Mouse (Mus musculus) embryonic facial prominence, embryonic 11.5 days (tissue): Measurements from ENCODE around the gene Zswim4. TPM values are rescaled to one million over a fixed set of nuclear protein-coding genes. Genes with fewer than 3 reads are reported as not detected.

ENCODE experiments used
- ATAC-seq: fragments of 200-750 bp; cut with Nextera tagmentation; replicated peaks from 2 replicates; pipeline ENCODE4 v1.8.0; 2017; ENCODE audit warnings: low read depth; ENCODE audit not compliant: insufficient number of reproducible peaks, low FRiP score, low TSS enrichment
- DNase-seq: peaks from one replicate; pipeline ENCODE4 v3.0.0-alpha.2; 2015; ENCODE audit warnings: low spot score
- H3K27ac ChIP-seq: fragments of 300-500 bp; sonication (generic); replicated peaks from 2 replicates; pipeline ENCODE4 v1.5.1; 2014; ENCODE audit warnings: mild to moderate bottlenecking, low read depth, low read length, control low read depth
- H3K27me3 ChIP-seq: fragments of 300-500 bp; sonication (generic); 2 replicates; pipeline ENCODE4 v1.6.1; 2014; ENCODE audit warnings: mild to moderate bottlenecking, low read length, moderate library complexity, mixed read lengths; ENCODE audit not compliant: control insufficient read depth, insufficient read depth
- H3K36me3 ChIP-seq: fragments of 300-500 bp; sonication (generic); replicated peaks from 2 replicates; pipeline ENCODE4 v1.6.1; 2014; ENCODE audit warnings: low read depth, mild to moderate bottlenecking, low read length, moderate library complexity, mixed read lengths; ENCODE audit not compliant: control insufficient read depth, insufficient read depth
- H3K4me1 ChIP-seq: fragments of 300-500 bp; sonication (generic); 2 replicates; pipeline ENCODE4 v1.6.1; 2014; ENCODE audit warnings: low read length, mixed read lengths; ENCODE audit not compliant: control insufficient read depth, insufficient read depth
- H3K4me2 ChIP-seq: fragments of 300-500 bp; sonication (generic); 2 replicates; pipeline ENCODE4 v1.6.1; 2014; ENCODE audit warnings: low read depth, mild to moderate bottlenecking, control low read depth, low read length, moderate library complexity
- H3K4me3 ChIP-seq: fragments of 300-500 bp; sonication (generic); 2 replicates; pipeline ENCODE4 v1.5.1; 2014; ENCODE audit warnings: low read depth, low read length, control low read depth
- H3K9ac ChIP-seq: fragments of 300-500 bp; sonication (generic); replicated peaks from 2 replicates; pipeline ENCODE4 v1.6.1; 2014; ENCODE audit warnings: mild to moderate bottlenecking, control low read depth, low read length
- H3K9me3 ChIP-seq: fragments of 300-500 bp; sonication (generic); replicated peaks from 2 replicates; pipeline ENCODE4 v1.6.1; 2016; ENCODE audit warnings: mild to moderate bottlenecking, low read length, inconsistent platforms, mixed read lengths; ENCODE audit not compliant: control insufficient read depth
- WGBS: fragments of 180-500 bp; shearing (Covaris S2); extraction: QIAGEN DNeasy Blood & Tissue Kit; methylation state at CpG from one replicate; pipeline ENCODE4 v1.1.7; 2014; 5-methylcytosine and 5-hydroxymethylcytosine counted together
- polyA plus RNA-seq: library from polyadenylated mRNA; unstranded; fragments of >200 nt; fragmentation: Nextera tagmentation; extraction: Ambion mirVana; gene quantifications from 2 replicates; pipeline ENCODE4 v1.2.1, GENCODE M21; 2014

Gene Zswim4
- polyA plus RNA-seq, 1 experiment from 2014 or later: 15.3 TPM

DNA sequence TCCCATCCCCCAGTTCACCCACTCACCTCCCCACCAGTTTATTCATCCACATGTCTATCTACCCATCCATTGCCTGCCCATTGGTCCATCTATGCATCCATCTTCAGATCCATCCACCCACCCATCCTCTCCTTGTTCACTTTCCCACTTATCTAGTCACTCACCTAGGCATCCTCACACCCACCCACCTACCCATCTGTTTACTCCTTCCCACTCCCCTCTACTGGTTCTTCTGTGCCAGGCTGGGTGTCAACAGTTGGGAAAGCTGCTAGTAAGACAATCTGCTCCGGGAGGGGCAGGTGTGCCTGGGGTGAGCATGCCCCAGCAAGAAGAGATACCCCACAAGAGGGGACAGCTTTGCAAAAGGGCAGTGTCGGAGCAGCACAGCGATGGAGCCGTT, 24.2 kb upstream of the Zswim4 start:
- Histone ChIP-seq H3K4me1 (peaks cover 3% of the 10 kb centered on the region; the same call in 1 of the 2 replicates), H3K4me2 (no peak overlapping the region), H3K36me3 (peaks cover 2% of the 10 kb centered on the region; the same call in 1 of the 2 replicates), H3K9me3 (no peaks in the 10 kb centered on the region), H3K9ac (no peak overlapping the region), H3K27ac (no peak overlapping the region), H3K27me3 (no peaks in the 10 kb centered on the region), H3K4me3 (no peak overlapping the region)
- WGBS: 90% methylated on average over 4 of the region's 4 CpGs
- DNase-seq (no peak), ATAC-seq (no peak)

GRCm38 (mm10) chr8:84256822-84257610, 20.2 kb upstream of the Zswim4 start, which contains the start of gene Mri1:
TSS of gene Mri1 (minus strand) at chr8:84257326.
- Histone ChIP-seq H3K36me3 (peaks cover 3% of the 10 kb centered on the region), H3K4me2 (peak within 1 kb of the TSS; percentile 88), H3K27me3 (no peaks in the 10 kb centered on the region), H3K9ac (peak within 1 kb of the TSS; percentile 70), H3K4me1 (peaks cover 5% of the 10 kb centered on the region; the same call in 1 of the 2 replicates), H3K4me3 (peak within 1 kb of the TSS; percentile 70), H3K9me3 (no peaks in the 10 kb centered on the region), H3K27ac (peak within 1 kb of the TSS; percentile 75)
- peak; percentile 81 for ATAC-seq
- peak; percentile 95 for DNase-seq
- under 1% methylated on average over 64 of the region's 64 CpGs for WGBS

- Histone ChIP-seq H3K4me2 (peak overlapping the region; percentile 88), H3K4me1 (peaks cover 5% of the 10 kb centered on the region; the same call in 1 of the 2 replicates), H3K4me3 (peak overlapping the region; percentile 70), H3K9me3 (no peaks in the 10 kb centered on the region), H3K27me3 (no peaks in the 10 kb centered on the region), H3K27ac (peak overlapping the region; percentile 75), H3K9ac (peak overlapping the region; percentile 70), H3K36me3 (peaks cover 3% of the 10 kb centered on the region)
- 14% methylated on average over 6 of the region's 6 CpGs for WGBS
- peak; percentile 49 for DNase-seq
- ATAC-seq: 0 out of 2 replicates have a peak, but pooled peaks have one; percentile 5
These were observed 19.6 kb upstream of the Zswim4 start for GRCm38 (mm10) chr8:84256458-84256821.

DNA sequence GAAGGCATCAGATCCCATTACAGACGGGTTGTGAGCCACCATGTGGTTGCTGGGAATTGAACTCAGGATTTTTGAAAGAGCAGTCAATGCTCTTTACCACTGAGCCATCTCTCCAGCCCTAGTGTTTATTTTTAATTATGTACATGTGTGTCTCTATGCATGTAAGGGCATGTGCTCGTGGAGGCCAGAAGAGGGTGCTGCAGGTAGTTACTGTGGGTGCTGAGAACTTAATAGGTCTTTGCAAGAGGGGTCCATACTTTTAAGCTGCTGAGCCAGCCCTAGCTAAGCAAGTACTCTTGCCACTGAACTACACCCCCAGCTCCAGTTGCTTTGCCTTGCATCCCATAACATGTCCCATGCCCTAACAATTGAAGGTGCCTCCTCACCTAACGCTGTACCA, 19.0 kb upstream of the Zswim4 start:
- Histone ChIP-seq H3K36me3 (peaks cover 3% of the 10 kb centered on the region), H3K27me3 (no peaks in the 10 kb centered on the region), H3K27ac (no peak overlapping the region), H3K4me1 (peaks cover 5% of the 10 kb centered on the region; the same call in 1 of the 2 replicates), H3K9me3 (no peaks in the 10 kb centered on the region), H3K9ac (peak overlapping the region; percentile 70; the same call in 1 of the 2 replicates), H3K4me3 (no peak overlapping the region), H3K4me2 (peak overlapping the region; percentile 88)
- 75% methylated on average over 3 of the region's 3 CpGs for WGBS
- DNase-seq (no peak), ATAC-seq (no peak)

- H3K36me3 ChIP-seq: peaks cover 12% of the 10 kb centered on the region
- 4% methylated on average over 52 of the region's 52 CpGs for WGBS
These were observed 12.7 kb upstream of the Zswim4 start, which contains the start of gene D8Ertd738e for GRCm38 (mm10) chr8:84249257-84250170. TSS of gene D8Ertd738e (minus strand) at chr8:84249719.

DNA sequence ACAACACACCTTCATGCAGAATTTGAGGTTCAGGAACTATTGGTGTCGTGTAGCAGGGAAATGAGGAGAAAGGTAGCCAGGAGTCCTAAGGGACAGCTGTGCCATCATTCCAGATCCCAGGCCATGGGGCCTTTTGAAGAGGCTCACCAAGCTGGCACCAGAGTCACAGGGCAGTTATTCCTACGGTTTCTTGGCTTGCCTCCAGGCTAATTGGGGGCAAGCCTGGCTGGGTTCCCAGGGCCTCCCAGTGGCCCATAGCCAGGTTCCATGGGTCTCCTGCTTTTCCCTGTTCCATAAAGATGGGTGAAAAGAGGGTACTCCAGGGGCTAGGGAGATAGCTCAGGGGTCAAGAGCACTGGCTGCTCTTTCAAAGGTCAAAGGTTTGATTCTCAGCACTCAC, 5.0 kb upstream of the Zswim4 start:
- no peak for ATAC-seq
- 69% methylated on average over 2 of the region's 2 CpGs for WGBS
- Histone ChIP-seq H3K27me3 (no peaks in the 10 kb centered on the region), H3K27ac (no peak overlapping the region), H3K4me1 (no peaks in the 10 kb centered on the region), H3K4me2 (no peak overlapping the region), H3K4me3 (no peak overlapping the region), H3K9ac (no peak overlapping the region), H3K9me3 (no peaks in the 10 kb centered on the region), H3K36me3 (peaks cover 9% of the 10 kb centered on the region)
- no peak for DNase-seq

More at GRCm38 (mm10) chr8:84249257-84250170, 12.7 kb upstream of the Zswim4 start, which contains the start of gene D8Ertd738e:
- no peaks in the 10 kb centered on the region for H3K27me3 ChIP-seq
- peak within 1 kb of the TSS; percentile 56; the same call in 1 of the 2 replicates for H3K27ac ChIP-seq
- ATAC-seq: peak; percentile 82; the same call in 1 of the 2 replicates
- H3K4me1 ChIP-seq: no peaks in the 10 kb centered on the region
- DNase-seq: peak; percentile 96
- H3K9ac ChIP-seq: peak within 1 kb of the TSS; percentile 88
- H3K9me3 ChIP-seq: no peaks in the 10 kb centered on the region
- peak within 1 kb of the TSS; percentile 58 for H3K4me2 ChIP-seq
- H3K4me3 ChIP-seq: peak within 1 kb of the TSS; percentile 93

DNA sequence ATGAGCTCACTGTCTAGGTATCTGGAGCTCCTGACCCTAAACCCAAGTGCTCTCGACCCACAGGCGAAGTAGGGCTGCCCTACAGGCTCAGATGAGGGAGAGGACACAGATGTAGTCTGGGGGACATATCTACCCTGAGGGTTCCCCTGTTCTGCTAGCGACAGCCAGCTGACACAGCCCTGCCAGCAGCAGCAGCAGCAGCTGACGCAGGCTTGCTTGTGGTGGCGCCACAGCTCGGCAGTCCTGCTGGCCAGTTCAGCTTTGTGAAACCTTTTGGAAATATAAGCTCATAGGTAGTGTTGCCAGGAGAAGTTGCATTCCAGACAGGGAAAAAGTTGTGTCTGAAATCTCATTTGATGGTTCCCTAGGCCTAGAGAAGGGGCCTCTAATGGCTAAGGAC, 4.3 kb upstream of the Zswim4 start:
- no peaks in the 10 kb centered on the region for H3K9me3 ChIP-seq
- H3K9ac ChIP-seq: no peak overlapping the region
- no peak overlapping the region for H3K27ac ChIP-seq
- H3K36me3 ChIP-seq: peaks cover 8% of the 10 kb centered on the region
- no peak overlapping the region for H3K4me2 ChIP-seq
- ATAC-seq (no peak), DNase-seq (no peak)
- H3K27me3 ChIP-seq: no peaks in the 10 kb centered on the region
- H3K4me1 ChIP-seq: no peaks in the 10 kb centered on the region; the same call in 1 of the 2 replicates
- 61% methylated on average over 6 of the region's 6 CpGs for WGBS
- no peak overlapping the region for H3K4me3 ChIP-seq
